Mouse (Mus musculus): ENCODE results near the gene Fam81b. TPM values are rescaled to one million over a fixed set of nuclear protein-coding genes. Genes with fewer than 3 reads are reported as not detected.

Fam81b gene
- polyA plus RNA-seq, 1 experiment, result 24.1 TPM

DNA sequence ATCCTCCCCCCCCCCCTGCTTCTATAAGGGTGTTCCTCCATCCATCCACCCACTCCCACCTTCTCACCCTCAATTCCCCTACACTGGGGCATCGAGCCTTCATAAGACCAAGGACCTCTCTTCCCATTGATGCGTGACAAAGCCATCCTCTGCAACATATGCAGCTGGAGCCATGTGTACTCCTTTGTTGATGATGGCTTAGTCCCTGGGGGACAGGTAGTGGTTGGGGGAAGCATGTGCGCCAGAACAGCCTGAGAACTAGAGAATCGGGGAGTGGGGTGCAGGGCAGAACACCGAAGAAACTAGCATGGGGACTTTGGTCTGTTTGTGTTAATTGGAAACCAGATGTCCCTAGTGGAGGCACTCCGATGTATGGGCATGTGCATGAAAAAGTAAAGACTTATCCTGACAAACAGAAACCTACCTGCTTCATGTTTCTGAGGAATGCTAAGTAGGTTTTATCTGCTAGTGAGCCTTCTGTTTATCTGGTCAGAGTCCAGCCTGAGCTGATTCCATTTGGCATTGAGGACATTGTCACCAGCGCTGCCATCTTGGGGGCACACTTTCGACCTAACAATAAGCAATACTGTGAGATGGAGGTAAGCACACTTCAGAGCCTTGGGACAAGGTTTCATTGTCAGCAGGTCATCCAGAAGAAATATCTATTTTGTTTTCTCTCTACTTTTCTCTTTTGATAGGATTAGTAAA lies 109.3 kb downstream of the Fam81b start:
- Histone ChIP-seq H3K27me3 (ENCODE audit: control insufficient read depth, insufficient read depth, low read length) (no peaks in the 10 kb centered on the region), H3K4me1 (ENCODE audit: control insufficient read depth, insufficient read depth, low read length) (no peaks in the 10 kb centered on the region), H3K36me3 (ENCODE audit: control insufficient read depth, insufficient read depth, low read length) (no peaks in the 10 kb centered on the region), H3K4me3 (ENCODE audit: control insufficient read depth, low read depth, low read length) (no peak overlapping the region), H3K27ac (ENCODE audit: control insufficient read depth, insufficient read depth, low read depth, low read length) (no peak overlapping the region)
- no peak for TF ChIP-seq POLR2A (IDR thresholded peaks at IDR 0.05; ENCODE audit: control insufficient read depth, low read depth, low read length)
- TF ChIP-seq CTCF (IDR thresholded peaks at IDR 0.05; ENCODE audit: control insufficient read depth, insufficient read depth, insufficient replicate concordance, low read depth, low read length), result no peak

DNA sequence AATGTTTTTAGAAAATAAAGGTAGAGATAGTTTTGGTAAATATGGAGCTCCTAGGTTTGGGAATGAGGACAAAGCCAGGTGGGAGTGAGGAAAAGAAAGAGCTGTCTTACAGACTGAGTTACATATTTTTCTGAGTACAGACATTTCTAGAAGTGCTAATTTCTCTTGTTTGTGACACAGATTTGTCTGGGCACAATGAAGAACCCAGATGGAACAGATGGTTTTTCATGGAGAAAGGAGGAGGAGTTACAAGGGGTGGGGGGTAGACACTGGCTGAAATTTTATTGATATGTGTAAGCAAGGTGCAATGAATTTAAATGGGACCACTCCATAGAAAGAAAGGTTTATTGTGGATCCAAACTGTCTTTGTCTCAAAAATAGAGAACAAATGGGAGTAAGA lies 109.9 kb downstream of the Fam81b start:
- H3K27me3 ChIP-seq (ENCODE audit: control insufficient read depth, insufficient read depth, low read length), result no peaks in the 10 kb centered on the region
- H3K27ac ChIP-seq (ENCODE audit: control insufficient read depth, insufficient read depth, low read depth, low read length), result no peak overlapping the region
- TF ChIP-seq POLR2A (IDR thresholded peaks at IDR 0.05; ENCODE audit: control insufficient read depth, low read depth, low read length), result no peak
- no peak for TF ChIP-seq CTCF (IDR thresholded peaks at IDR 0.05; ENCODE audit: control insufficient read depth, insufficient read depth, insufficient replicate concordance, low read depth, low read length)
- no peak overlapping the region for H3K4me3 ChIP-seq (ENCODE audit: control insufficient read depth, low read depth, low read length)
- H3K36me3 ChIP-seq (ENCODE audit: control insufficient read depth, insufficient read depth, low read length), result no peaks in the 10 kb centered on the region
- no peaks in the 10 kb centered on the region for H3K4me1 ChIP-seq (ENCODE audit: control insufficient read depth, insufficient read depth, low read length)

GRCm38 (mm10) chr13:76190273-76190672 lies 114.6 kb downstream of the Fam81b start:
- H3K4me1 ChIP-seq (ENCODE audit: control insufficient read depth, insufficient read depth, low read length), result no peaks in the 10 kb centered on the region
- no peaks in the 10 kb centered on the region for H3K27me3 ChIP-seq (ENCODE audit: control insufficient read depth, insufficient read depth, low read length)
- H3K27ac ChIP-seq (ENCODE audit: control insufficient read depth, insufficient read depth, low read depth, low read length), result no peak overlapping the region
- TF ChIP-seq POLR2A (IDR thresholded peaks at IDR 0.05; ENCODE audit: control insufficient read depth, low read depth, low read length) (no peak), CTCF (IDR thresholded peaks at IDR 0.05; ENCODE audit: control insufficient read depth, insufficient read depth, insufficient replicate concordance, low read depth, low read length) (no peak)
- no peaks in the 10 kb centered on the region for H3K36me3 ChIP-seq (ENCODE audit: control insufficient read depth, insufficient read depth, low read length)
- no peak overlapping the region for H3K4me3 ChIP-seq (ENCODE audit: control insufficient read depth, low read depth, low read length)

GRCm38 (mm10) chr13:76189190-76189589 lies 115.7 kb downstream of the Fam81b start:
- Histone ChIP-seq H3K27me3 (ENCODE audit: control insufficient read depth, insufficient read depth, low read length) (no peaks in the 10 kb centered on the region), H3K4me1 (ENCODE audit: control insufficient read depth, insufficient read depth, low read length) (no peaks in the 10 kb centered on the region), H3K36me3 (ENCODE audit: control insufficient read depth, insufficient read depth, low read length) (no peaks in the 10 kb centered on the region), H3K27ac (ENCODE audit: control insufficient read depth, insufficient read depth, low read depth, low read length) (no peak overlapping the region), H3K4me3 (ENCODE audit: control insufficient read depth, low read depth, low read length) (no peak overlapping the region)
- TF ChIP-seq POLR2A (IDR thresholded peaks at IDR 0.05; ENCODE audit: control insufficient read depth, low read depth, low read length), result no peak
- TF ChIP-seq CTCF (IDR thresholded peaks at IDR 0.05; ENCODE audit: control insufficient read depth, insufficient read depth, insufficient replicate concordance, low read depth, low read length), result no peak

GRCm38 (mm10) chr13:76187651-76188050 lies 117.2 kb downstream of the Fam81b start:
- no peak overlapping the region for H3K4me3 ChIP-seq (ENCODE audit: control insufficient read depth, low read depth, low read length)
- no peak overlapping the region for H3K27ac ChIP-seq (ENCODE audit: control insufficient read depth, insufficient read depth, low read depth, low read length)
- H3K4me1 ChIP-seq (ENCODE audit: control insufficient read depth, insufficient read depth, low read length), result no peaks in the 10 kb centered on the region
- H3K27me3 ChIP-seq (ENCODE audit: control insufficient read depth, insufficient read depth, low read length), result no peaks in the 10 kb centered on the region
- no peaks in the 10 kb centered on the region for H3K36me3 ChIP-seq (ENCODE audit: control insufficient read depth, insufficient read depth, low read length)
- TF ChIP-seq CTCF (IDR thresholded peaks at IDR 0.05; ENCODE audit: control insufficient read depth, insufficient read depth, insufficient replicate concordance, low read depth, low read length) (no peak), POLR2A (IDR thresholded peaks at IDR 0.05; ENCODE audit: control insufficient read depth, low read depth, low read length) (no peak)

DNA sequence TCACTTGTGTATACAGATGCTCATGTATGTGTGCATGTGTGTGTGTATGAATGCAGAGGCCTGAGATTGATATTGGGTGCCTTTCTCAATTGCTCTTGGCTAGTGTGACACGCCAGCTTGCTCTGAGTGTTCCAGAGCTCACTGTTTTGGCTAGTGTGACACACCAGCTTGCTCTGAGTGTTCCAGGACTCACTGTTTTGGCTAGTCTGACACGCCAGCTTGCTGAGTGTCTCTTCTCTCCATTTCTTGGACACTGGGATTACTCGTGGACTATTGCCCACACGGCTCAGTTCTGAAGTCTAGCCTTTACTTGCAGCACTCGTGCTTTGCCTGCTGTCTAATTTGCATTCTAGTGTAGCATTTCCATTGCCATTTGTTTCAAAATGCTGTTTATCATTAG lies 126.2 kb downstream of the Fam81b start:
- Histone ChIP-seq H3K4me1 (ENCODE audit: control insufficient read depth, insufficient read depth, low read length) (no peaks in the 10 kb centered on the region), H3K4me3 (ENCODE audit: control insufficient read depth, low read depth, low read length) (no peak overlapping the region), H3K27me3 (ENCODE audit: control insufficient read depth, insufficient read depth, low read length) (no peaks in the 10 kb centered on the region), H3K36me3 (ENCODE audit: control insufficient read depth, insufficient read depth, low read length) (no peaks in the 10 kb centered on the region), H3K27ac (ENCODE audit: control insufficient read depth, insufficient read depth, low read depth, low read length) (no peak overlapping the region)
- no peak for TF ChIP-seq CTCF (IDR thresholded peaks at IDR 0.05; ENCODE audit: control insufficient read depth, insufficient read depth, insufficient replicate concordance, low read depth, low read length)
- TF ChIP-seq POLR2A (IDR thresholded peaks at IDR 0.05; ENCODE audit: control insufficient read depth, low read depth, low read length), result no peak

GRCm38 (mm10) chr13:76174297-76174696 lies 130.6 kb downstream of the Fam81b start:
- Histone ChIP-seq H3K4me1 (ENCODE audit: control insufficient read depth, insufficient read depth, low read length) (no peaks in the 10 kb centered on the region), H3K27ac (ENCODE audit: control insufficient read depth, insufficient read depth, low read depth, low read length) (no peak overlapping the region), H3K27me3 (ENCODE audit: control insufficient read depth, insufficient read depth, low read length) (no peaks in the 10 kb centered on the region), H3K36me3 (ENCODE audit: control insufficient read depth, insufficient read depth, low read length) (no peaks in the 10 kb centered on the region), H3K4me3 (ENCODE audit: control insufficient read depth, low read depth, low read length) (no peak overlapping the region)
- no peak for TF ChIP-seq POLR2A (IDR thresholded peaks at IDR 0.05; ENCODE audit: control insufficient read depth, low read depth, low read length)
- no peak for TF ChIP-seq CTCF (IDR thresholded peaks at IDR 0.05; ENCODE audit: control insufficient read depth, insufficient read depth, insufficient replicate concordance, low read depth, low read length)
